Mouse (Mus musculus) limb, embryonic 12.5 days (tissue): ENCODE data around the gene Hist1h3g. TPM values are rescaled to one million over a fixed set of nuclear protein-coding genes. Genes with fewer than 3 reads are reported as not detected.
"Not testable (repeated sequence)": the region's sequence is repeated elsewhere in the genome, so short reads cannot be mapped to it uniquely, and the experiment has no call there.

Experiments used
- ATAC-seq: fragments of 200-750 bp; cut with Nextera tagmentation; 2 replicates; pipeline ENCODE4 v1.8.0; 2017; ENCODE audit warnings: low read depth, moderate TSS enrichment; ENCODE audit not compliant: insufficient number of reproducible peaks, insufficient read depth, low FRiP score, low TSS enrichment
- H3K27ac ChIP-seq: fragments of 300-500 bp; sonication (generic); 2 replicates; pipeline ENCODE4 v1.5.1; 2016; ENCODE audit warnings: mild to moderate bottlenecking, moderate library complexity
- H3K27me3 ChIP-seq: fragments of 300-500 bp; sonication (generic); 2 replicates; pipeline ENCODE4 v1.6.1; 2016; ENCODE audit warnings: mild to moderate bottlenecking, moderate library complexity
- H3K36me3 ChIP-seq: fragments of 300-500 bp; sonication (generic); 2 replicates; pipeline ENCODE4 v1.6.1; 2016; ENCODE audit warnings: mild to moderate bottlenecking, moderate library complexity
- H3K4me1 ChIP-seq: fragments of 300-500 bp; sonication (generic); replicated peaks from 2 replicates; pipeline ENCODE4 v1.6.1; 2016
- H3K4me2 ChIP-seq: fragments of 300-500 bp; sonication (generic); 2 replicates; pipeline ENCODE4 v1.6.1; 2016; ENCODE audit warnings: mild to moderate bottlenecking, moderate library complexity
- H3K4me3 ChIP-seq: fragments of 300-500 bp; sonication (generic); replicated peaks from 2 replicates; pipeline ENCODE4 v1.5.1; 2016; ENCODE audit warnings: mild to moderate bottlenecking
- H3K9ac ChIP-seq: fragments of 300-500 bp; sonication (generic); replicated peaks from 2 replicates; pipeline ENCODE4 v1.6.1; 2016; ENCODE audit warnings: mild to moderate bottlenecking, moderate library complexity
- H3K9me3 ChIP-seq: fragments of 300-500 bp; sonication (generic); 2 replicates; pipeline ENCODE4 v1.6.1; 2016; ENCODE audit warnings: mild to moderate bottlenecking, moderate library complexity
- WGBS: fragments of 180-500 bp; shearing (Covaris S2); methylation state at CpG from one replicate; pipeline ENCODE4 v1.1.7; 2016; 5-methylcytosine and 5-hydroxymethylcytosine counted together
- polyA plus RNA-seq: library from polyadenylated mRNA; unstranded; fragments of >200 nt; fragmentation: Nextera tagmentation; extraction: Ambion mirVana; gene quantifications from 2 replicates; pipeline ENCODE4 v1.2.1, GENCODE M21; 2016

The Hist1h3g gene
- polyA plus RNA-seq, 1 experiment from 2014 or later, result 17.3 TPM

GRCm38 (mm10) chr13:23574546-23575170 is 39.4 kb downstream of the Hist1h3g start:
- H3K27ac ChIP-seq, result peak overlapping the region; percentile 97
- peaks cover 14% of the 10 kb centered on the region for H3K4me1 ChIP-seq
- H3K9me3 ChIP-seq, H3K27me3 ChIP-seq, H3K36me3 ChIP-seq, ATAC-seq: not testable (repeated sequence)
- WGBS, result 0% methylated on average over 9 of the region's 39 CpGs
- H3K4me3 ChIP-seq, result peak overlapping the region; percentile 49
- peak overlapping the region; percentile 55; the same call in 1 of the 2 replicates for H3K9ac ChIP-seq
- H3K4me2 ChIP-seq, result peak overlapping the region; percentile 75

GRCm38 (mm10) chr13:23575271-23575851 is 40.1 kb downstream of the Hist1h3g start, which contains the start of gene Hist1h3d:
Gene Hist1h3d (plus strand): TSS chr13:23575763.
- Histone ChIP-seq H3K36me3 (no peaks in the 10 kb centered on the region), H3K9me3 (no peaks in the 10 kb centered on the region), H3K4me2 (peak within 1 kb of the TSS; percentile 73), H3K4me1 (peaks cover 10% of the 10 kb centered on the region), H3K4me3 (peak within 1 kb of the TSS; percentile 49), H3K9ac (peak within 1 kb of the TSS; percentile 80), H3K27me3 (no peaks in the 10 kb centered on the region), H3K27ac (peak within 1 kb of the TSS; percentile 94)
- under 1% methylated on average over 18 of the region's 18 CpGs for WGBS
- peak; percentile 54 for ATAC-seq

GRCm38 (mm10) chr13:23575864-23576313 is 40.7 kb downstream of the Hist1h3g start:
- not testable (repeated sequence) for H3K36me3 ChIP-seq, H3K27me3 ChIP-seq, ATAC-seq, H3K9me3 ChIP-seq
- H3K9ac ChIP-seq, result peak overlapping the region; percentile 80
- under 1% methylated on average over 12 of the region's 40 CpGs for WGBS
- H3K4me3 ChIP-seq, result peak overlapping the region; percentile 49
- peaks cover 14% of the 10 kb centered on the region for H3K4me1 ChIP-seq
- peak overlapping the region; percentile 73 for H3K4me2 ChIP-seq
- H3K27ac ChIP-seq, result peak overlapping the region; percentile 94

- no peak for ATAC-seq
- Histone ChIP-seq H3K9ac (peak overlapping the region; percentile 80), H3K36me3 (no peaks in the 10 kb centered on the region), H3K4me1 (peaks cover 14% of the 10 kb centered on the region), H3K9me3 (no peaks in the 10 kb centered on the region), H3K27ac (peak overlapping the region; percentile 94), H3K27me3 (no peaks in the 10 kb centered on the region), H3K4me2 (peak overlapping the region; percentile 73), H3K4me3 (peak overlapping the region; percentile 49)
- WGBS, result 4% methylated on average over 7 of the region's 7 CpGs
These were observed 41.2 kb downstream of the Hist1h3g start for GRCm38 (mm10) chr13:23576351-23576881.

GRCm38 (mm10) chr13:23576906-23577639 is 41.9 kb downstream of the Hist1h3g start:
- WGBS, result 55% methylated on average over 6 of the region's 6 CpGs
- peaks cover 18% of the 10 kb centered on the region for H3K4me1 ChIP-seq
- H3K9ac ChIP-seq, result peak overlapping the region; percentile 80; the same call in 1 of the 2 replicates
- H3K36me3 ChIP-seq, result no peaks in the 10 kb centered on the region
- H3K27me3 ChIP-seq, result no peaks in the 10 kb centered on the region
- peak overlapping the region; percentile 73 for H3K4me2 ChIP-seq
- no peaks in the 10 kb centered on the region for H3K9me3 ChIP-seq
- peak overlapping the region; percentile 94 for H3K27ac ChIP-seq
- peak overlapping the region; percentile 49 for H3K4me3 ChIP-seq
- no peak for ATAC-seq

GRCm38 (mm10) chr13:23577835-23578234 is 42.6 kb downstream of the Hist1h3g start:
- Histone ChIP-seq H3K4me1 (peaks cover 25% of the 10 kb centered on the region), H3K4me2 (no peak overlapping the region), H3K27ac (peak overlapping the region; percentile 66; the same call in 1 of the 2 replicates), H3K9me3 (no peaks in the 10 kb centered on the region), H3K27me3 (no peaks in the 10 kb centered on the region), H3K4me3 (no peak overlapping the region), H3K9ac (no peak overlapping the region), H3K36me3 (no peaks in the 10 kb centered on the region)
- ATAC-seq, result no peak
- 89% methylated on average over 1 of the region's 1 CpGs for WGBS

- Histone ChIP-seq H3K36me3 (no peaks in the 10 kb centered on the region), H3K4me1 (peaks cover 34% of the 10 kb centered on the region), H3K9ac (peak within 1 kb of the TSS; percentile 73), H3K27me3 (no peaks in the 10 kb centered on the region), H3K4me3 (peak within 1 kb of the TSS; percentile 55), H3K4me2 (peak within 1 kb of the TSS; percentile 85), H3K27ac (peak within 1 kb of the TSS; percentile 96), H3K9me3 (no peaks in the 10 kb centered on the region)
- peak; percentile 91 for ATAC-seq
- WGBS, result under 1% methylated on average over 43 of the region's 43 CpGs
These were observed 46.4 kb downstream of the Hist1h3g start, which contains the start of gene Hist1h4d for GRCm38 (mm10) chr13:23581408-23582218. Gene Hist1h4d (plus strand): TSS chr13:23581598.

GRCm38 (mm10) chr13:23582219-23583056 is 47.2 kb downstream of the Hist1h3g start:
- Histone ChIP-seq H3K36me3 (no peaks in the 10 kb centered on the region), H3K4me2 (peak overlapping the region; percentile 85), H3K27me3 (no peaks in the 10 kb centered on the region), H3K9ac (peak overlapping the region; percentile 73), H3K27ac (peak overlapping the region; percentile 96), H3K4me1 (peaks cover 34% of the 10 kb centered on the region), H3K9me3 (no peaks in the 10 kb centered on the region), H3K4me3 (peak overlapping the region; percentile 55)
- 7% methylated on average over 6 of the region's 6 CpGs for WGBS
- ATAC-seq, result no peak

GRCm38 (mm10) chr13:23583387-23584068 is 48.3 kb downstream of the Hist1h3g start:
- peak overlapping the region; percentile 96 for H3K27ac ChIP-seq
- no peaks in the 10 kb centered on the region for H3K36me3 ChIP-seq
- peak overlapping the region; percentile 85 for H3K4me2 ChIP-seq
- H3K4me1 ChIP-seq, result peaks cover 34% of the 10 kb centered on the region
- no peak overlapping the region for H3K4me3 ChIP-seq
- no peak for ATAC-seq
- H3K27me3 ChIP-seq, result no peaks in the 10 kb centered on the region
- peak overlapping the region; percentile 31; the same call in 1 of the 2 replicates for H3K9ac ChIP-seq
- H3K9me3 ChIP-seq, result no peaks in the 10 kb centered on the region
